Mouse (Mus musculus): ENCODE measurements around the gene Zfp646.

DNA sequence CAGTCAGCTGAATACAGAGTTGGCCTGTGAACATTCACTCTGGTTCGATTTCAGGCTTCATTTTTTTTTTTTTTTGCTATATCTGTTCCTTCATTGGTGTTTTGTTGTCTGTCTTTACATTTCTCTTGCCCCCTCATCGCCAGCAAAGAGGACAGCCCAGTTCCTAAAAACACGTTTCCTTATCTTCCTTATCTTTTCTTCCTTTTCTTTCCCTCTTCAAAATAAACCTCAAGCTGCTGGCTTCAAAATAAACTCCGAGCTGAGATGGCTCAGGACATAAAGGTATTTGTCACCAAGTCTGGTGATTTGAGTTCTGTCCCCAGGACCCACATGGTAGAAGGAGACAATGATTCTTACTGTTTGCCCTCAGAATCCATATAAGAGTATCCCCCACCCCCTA, 36.9 kb downstream of the Zfp646 start:
- TF ChIP-seq CTCF (IDR thresholded peaks at IDR 0.05; ENCODE audit: low read depth, low read length) (no peak), POLR2A (IDR thresholded peaks at IDR 0.05; ENCODE audit: extremely low read depth, insufficient read depth, low read length) (no peak)
